Mouse (Mus musculus) erythroblast, embryonic 14.5 days (primary cell): Measurements from ENCODE around the gene Zcchc14. TPM values are rescaled to one million over a fixed set of nuclear protein-coding genes. Genes with fewer than 3 reads are reported as not detected.
A peak's percentile ranks its signal among the peaks of the same experiment; 100 is the strongest.

Experiments used
- H3K27me3 ChIP-seq: 2 replicates; pipeline ENCODE4 v1.6.1; 2012; ENCODE audit warnings: inconsistent platforms; ENCODE audit not compliant: control insufficient read depth
- H3K36me3 ChIP-seq: 2 replicates; pipeline ENCODE4 v1.6.1; 2012; ENCODE audit warnings: mild to moderate bottlenecking, inconsistent platforms; ENCODE audit not compliant: control insufficient read depth
- H3K4me1 ChIP-seq: 2 replicates; pipeline ENCODE4 v1.6.1; 2012; ENCODE audit warnings: inconsistent platforms; ENCODE audit not compliant: control insufficient read depth
- H3K4me3 ChIP-seq: replicated peaks from 2 replicates; pipeline ENCODE3; 2012; ENCODE audit warnings: moderate library complexity, mild to moderate bottlenecking, inconsistent platforms
- H3K9me3 ChIP-seq: 2 replicates; pipeline ENCODE4 v1.6.1; 2012; ENCODE audit warnings: low read length, inconsistent platforms, mixed read lengths; ENCODE audit not compliant: control insufficient read depth
- GATA1 ChIP-seq: IDR thresholded peaks from 2 replicates; pipeline ENCODE4 v1.6.1; 2012; ENCODE audit warnings: low read length, inconsistent platforms, mixed read lengths
- TAL1 ChIP-seq: IDR thresholded peaks from 3 replicates; pipeline ENCODE4 v1.6.1; 2012; ENCODE audit warnings: low read length, inconsistent platforms, mixed read lengths
- polyA plus RNA-seq: library from polyadenylated mRNA; stranded (reverse); fragments of >175 nt; gene quantifications from 2 replicates; pipeline ENCODE4 v1.2.3, GENCODE M21; 2012

Zcchc14 gene
- polyA plus RNA-seq, 1 experiment: not detected

DNA sequence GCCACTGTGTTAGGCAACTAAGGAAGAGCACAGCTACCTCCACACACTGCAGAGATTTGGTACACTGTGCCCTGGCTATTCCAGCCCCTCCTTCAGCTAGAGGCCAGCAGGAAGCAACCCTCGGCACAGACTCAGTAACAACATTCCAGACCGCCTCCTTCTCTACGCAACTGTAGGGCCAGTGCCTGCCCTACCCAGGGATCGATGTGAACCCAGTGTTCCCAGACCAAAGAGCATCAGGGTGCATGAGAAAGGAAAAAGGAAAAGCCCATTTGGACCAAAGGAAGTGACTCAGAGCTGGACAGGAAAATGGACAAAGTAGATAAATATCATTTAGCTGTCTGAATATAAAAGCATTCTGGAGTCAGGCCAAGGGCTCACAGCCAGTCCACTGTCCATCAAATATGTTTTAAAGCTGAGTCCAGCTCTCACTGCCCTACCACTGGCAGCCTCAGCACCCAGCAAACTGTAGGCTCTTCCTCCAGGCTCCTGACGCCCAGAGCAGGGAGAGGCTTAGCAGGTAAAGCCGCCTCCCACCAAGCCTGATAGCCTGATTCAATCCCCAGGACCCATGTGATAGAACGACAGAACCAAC lies 33.2 kb downstream of the Zcchc14 start:
- TF ChIP-seq TAL1: no peak
- no peak for TF ChIP-seq GATA1
- Histone ChIP-seq H3K36me3 (no peaks in the 10 kb centered on the region), H3K9me3 (no peaks in the 10 kb centered on the region), H3K4me3 (no peak overlapping the region), H3K4me1 (no peaks in the 10 kb centered on the region), H3K27me3 (no peaks in the 10 kb centered on the region)

- H3K4me3 ChIP-seq: no peak overlapping the region
- H3K9me3 ChIP-seq: no peaks in the 10 kb centered on the region
- no peaks in the 10 kb centered on the region; the same call in 1 of the 2 replicates for H3K36me3 ChIP-seq
- no peaks in the 10 kb centered on the region for H3K27me3 ChIP-seq
- TF ChIP-seq GATA1: no peak
- TF ChIP-seq TAL1: no peak
- H3K4me1 ChIP-seq: no peaks in the 10 kb centered on the region
Observed at GRCm38 (mm10) chr8:121613419-121613818, 39.3 kb downstream of the Zcchc14 start.

DNA sequence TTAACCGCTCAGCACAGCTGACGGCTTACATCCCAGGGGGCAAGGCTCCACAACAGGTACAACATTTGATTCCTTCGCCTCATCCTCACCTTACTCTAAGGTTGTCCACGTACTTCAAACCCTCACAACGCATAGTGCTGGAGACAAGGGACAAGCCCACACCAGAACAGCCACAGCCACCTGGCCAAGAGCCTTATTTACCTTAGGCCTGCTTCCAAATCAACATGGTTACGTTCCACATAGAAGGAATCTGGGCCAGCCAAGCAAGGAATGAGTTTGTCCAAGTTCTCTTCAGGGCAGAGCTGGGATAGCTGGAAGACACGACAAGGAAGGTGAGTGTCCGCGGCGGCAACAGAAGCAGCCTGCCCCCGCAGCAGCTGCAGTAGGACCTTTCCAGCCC lies 42.8 kb downstream of the Zcchc14 start:
- H3K27me3 ChIP-seq: no peaks in the 10 kb centered on the region
- H3K4me3 ChIP-seq: no peak overlapping the region
- no peak for TF ChIP-seq GATA1
- TF ChIP-seq TAL1: no peak
- no peaks in the 10 kb centered on the region; the same call in 1 of the 2 replicates for H3K36me3 ChIP-seq
- no peaks in the 10 kb centered on the region for H3K4me1 ChIP-seq
- H3K9me3 ChIP-seq: no peaks in the 10 kb centered on the region

- Histone ChIP-seq H3K36me3 (peaks cover 6% of the 10 kb centered on the region; the same call in 1 of the 2 replicates), H3K4me1 (no peaks in the 10 kb centered on the region), H3K4me3 (no peak overlapping the region), H3K9me3 (no peaks in the 10 kb centered on the region), H3K27me3 (no peaks in the 10 kb centered on the region)
- TF ChIP-seq GATA1: no peak
- no peak for TF ChIP-seq TAL1
Observed at GRCm38 (mm10) chr8:121609251-121609650, 43.5 kb downstream of the Zcchc14 start.

DNA sequence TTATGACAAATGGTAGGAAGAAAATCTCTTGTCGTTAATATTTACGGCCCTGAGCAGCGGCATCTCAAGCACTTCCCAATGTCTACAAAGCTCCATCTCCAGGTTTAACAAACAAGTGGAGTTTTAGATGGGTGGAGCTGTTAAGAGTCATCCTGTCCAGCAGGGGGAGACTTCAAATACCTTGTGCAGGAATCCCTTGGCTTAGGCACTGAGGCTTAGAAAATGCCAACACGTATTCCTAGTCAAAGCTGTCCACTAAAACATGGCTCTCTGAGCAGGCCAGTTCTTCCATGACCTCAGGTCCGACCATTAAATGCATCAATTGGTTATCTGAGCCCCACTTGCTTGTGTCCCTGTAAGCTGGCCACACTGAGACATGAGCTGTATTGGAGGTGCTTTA lies 45.0 kb downstream of the Zcchc14 start:
- TF ChIP-seq GATA1 (no peak), TAL1 (no peak)
- Histone ChIP-seq H3K27me3 (no peaks in the 10 kb centered on the region), H3K9me3 (no peaks in the 10 kb centered on the region), H3K4me3 (no peak overlapping the region), H3K4me1 (no peaks in the 10 kb centered on the region), H3K36me3 (peaks cover 11% of the 10 kb centered on the region)

DNA sequence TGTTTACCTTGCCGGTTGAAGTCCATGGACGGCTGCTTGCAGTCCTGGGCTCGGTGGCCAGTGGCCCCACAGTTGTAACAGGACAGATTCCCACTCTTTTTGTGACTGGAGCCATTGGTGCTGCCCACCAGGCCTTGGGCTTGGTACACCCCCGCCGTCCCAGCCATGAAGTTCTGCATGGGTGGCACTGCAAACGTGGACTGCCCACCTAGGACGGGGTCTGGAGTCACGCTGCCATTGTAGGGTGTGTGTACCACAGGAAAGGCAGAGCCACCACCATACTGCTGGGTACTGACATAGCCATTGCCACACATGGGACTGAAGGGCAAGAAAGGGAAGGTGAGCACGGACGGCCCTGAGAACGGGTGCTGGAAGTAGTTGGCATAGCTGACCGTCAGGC lies 48.9 kb downstream of the Zcchc14 start:
- Histone ChIP-seq H3K36me3 (peaks cover 30% of the 10 kb centered on the region), H3K4me1 (no peaks in the 10 kb centered on the region), H3K4me3 (no peak overlapping the region), H3K27me3 (no peaks in the 10 kb centered on the region), H3K9me3 (no peaks in the 10 kb centered on the region)
- TF ChIP-seq TAL1 (no peak), GATA1 (no peak)

- no peak overlapping the region for H3K4me3 ChIP-seq
- no peaks in the 10 kb centered on the region for H3K9me3 ChIP-seq
- H3K4me1 ChIP-seq: no peaks in the 10 kb centered on the region
- peaks cover 36% of the 10 kb centered on the region for H3K36me3 ChIP-seq
- peak; percentile 49 for TF ChIP-seq GATA1
- TF ChIP-seq TAL1: no peak
- H3K27me3 ChIP-seq: no peaks in the 10 kb centered on the region
Observed at GRCm38 (mm10) chr8:121602860-121603259, 49.8 kb downstream of the Zcchc14 start.

- TF ChIP-seq TAL1: no peak
- TF ChIP-seq GATA1: no peak
- H3K4me3 ChIP-seq: no peak overlapping the region
- H3K36me3 ChIP-seq: peaks cover 41% of the 10 kb centered on the region
- no peaks in the 10 kb centered on the region for H3K4me1 ChIP-seq
- no peaks in the 10 kb centered on the region for H3K27me3 ChIP-seq
- no peaks in the 10 kb centered on the region for H3K9me3 ChIP-seq
Observed at GRCm38 (mm10) chr8:121602411-121602810, 50.3 kb downstream of the Zcchc14 start.

GRCm38 (mm10) chr8:121599842-121600241 lies 52.9 kb downstream of the Zcchc14 start:
- peaks cover 66% of the 10 kb centered on the region for H3K36me3 ChIP-seq
- H3K27me3 ChIP-seq: no peaks in the 10 kb centered on the region
- no peaks in the 10 kb centered on the region for H3K9me3 ChIP-seq
- H3K4me3 ChIP-seq: no peak overlapping the region
- no peaks in the 10 kb centered on the region for H3K4me1 ChIP-seq
- no peak for TF ChIP-seq GATA1
- TF ChIP-seq TAL1: no peak

GRCm38 (mm10) chr8:121598892-121599291 lies 53.8 kb downstream of the Zcchc14 start:
- no peak for TF ChIP-seq TAL1
- no peak for TF ChIP-seq GATA1
- peaks cover 67% of the 10 kb centered on the region for H3K36me3 ChIP-seq
- no peaks in the 10 kb centered on the region for H3K9me3 ChIP-seq
- H3K4me3 ChIP-seq: no peak overlapping the region
- peaks cover 3% of the 10 kb centered on the region for H3K4me1 ChIP-seq
- no peaks in the 10 kb centered on the region for H3K27me3 ChIP-seq
